Mouse (Mus musculus): ENCODE measurements around the gene Lsm8. TPM values are rescaled to one million over a fixed set of nuclear protein-coding genes. Genes with fewer than 3 reads are reported as not detected.
"Not testable (repeated sequence)": the region's sequence is repeated elsewhere in the genome, so short reads cannot be mapped to it uniquely, and the experiment has no call there.

Gene Lsm8
- total RNA-seq (2022), result 10 to 100 TPM in 3 of 4 experiments, 1 to 10 TPM in 1; 7.6 to 12.3 (median 10.8) TPM

DNA sequence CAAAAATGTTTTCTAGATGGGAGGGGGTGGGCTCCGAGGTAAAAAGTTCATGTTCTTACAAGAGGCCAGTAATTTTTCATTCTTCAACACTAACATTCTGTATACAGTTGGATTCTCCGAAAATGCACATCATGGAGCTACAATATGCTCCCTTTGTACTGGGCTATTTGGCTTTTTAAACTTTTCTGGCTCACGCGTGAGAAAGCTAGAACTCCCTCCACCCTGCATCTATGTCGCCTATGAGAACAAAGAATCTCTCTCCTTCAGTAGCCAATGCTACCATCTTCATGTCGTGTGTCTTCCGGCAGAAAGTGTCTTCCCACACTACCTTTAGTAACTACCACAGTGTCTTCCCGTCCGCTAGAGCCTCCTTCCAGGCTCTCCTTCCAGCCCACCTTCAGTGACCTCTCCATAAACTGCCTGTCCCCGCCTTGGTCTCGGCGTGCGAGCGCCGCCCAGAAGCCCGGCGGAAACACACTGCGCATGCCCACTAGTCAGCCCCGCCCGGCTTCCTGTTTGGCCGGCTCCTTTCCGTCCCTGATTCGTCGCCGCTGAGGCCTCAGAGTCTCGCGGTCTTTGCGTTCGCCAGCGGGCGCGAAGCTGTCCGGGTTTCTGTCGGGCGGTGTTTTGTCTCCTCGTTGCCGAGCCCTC is at the start of gene Lsm8:
Gene Lsm8, plus strand, starts transcription at position 529 of the 651 bp plus-strand sequence.
- peak; percentile 92 to 95 for DNase-seq (ENCODE audit: low spot score in 2 of 2)

DNA sequence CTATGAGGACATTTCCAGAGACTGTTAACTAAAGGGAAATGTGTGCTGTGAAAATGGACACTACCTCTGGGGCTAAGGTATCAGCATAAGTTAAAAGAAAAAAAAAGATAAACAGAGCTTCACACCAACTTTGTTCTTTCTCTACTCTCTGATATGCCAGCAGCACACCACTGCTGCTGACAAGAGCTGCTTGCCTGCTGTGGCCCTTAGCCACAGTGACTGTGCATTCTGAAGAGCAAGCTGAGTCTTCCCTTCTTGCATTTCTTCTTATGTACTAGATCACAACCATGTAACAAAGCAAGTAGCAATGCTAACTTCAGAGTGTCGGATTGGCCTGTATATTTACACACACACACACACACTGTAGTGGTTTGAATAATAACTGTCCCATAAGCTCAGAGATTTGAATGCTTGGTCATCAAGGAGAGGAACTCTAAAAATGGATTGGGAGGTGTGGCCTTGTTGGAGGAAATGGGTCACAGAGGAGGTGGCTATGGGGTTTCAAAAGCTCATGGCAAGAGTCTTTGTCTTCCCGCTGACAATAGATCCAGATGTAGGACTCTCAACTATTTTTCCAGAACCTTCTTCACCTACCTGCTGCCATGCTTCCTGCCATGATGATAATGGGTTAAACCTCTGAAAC is 47.4 kb upstream of the Lsm8 start:
- no peak for DNase-seq (ENCODE audit: low spot score in 2 of 2)

- DNase-seq (ENCODE audit: low spot score in 2 of 2), result no peak
Observed at GRCm38 (mm10) chr6:18812623-18813022, 35.8 kb upstream of the Lsm8 start.

DNA sequence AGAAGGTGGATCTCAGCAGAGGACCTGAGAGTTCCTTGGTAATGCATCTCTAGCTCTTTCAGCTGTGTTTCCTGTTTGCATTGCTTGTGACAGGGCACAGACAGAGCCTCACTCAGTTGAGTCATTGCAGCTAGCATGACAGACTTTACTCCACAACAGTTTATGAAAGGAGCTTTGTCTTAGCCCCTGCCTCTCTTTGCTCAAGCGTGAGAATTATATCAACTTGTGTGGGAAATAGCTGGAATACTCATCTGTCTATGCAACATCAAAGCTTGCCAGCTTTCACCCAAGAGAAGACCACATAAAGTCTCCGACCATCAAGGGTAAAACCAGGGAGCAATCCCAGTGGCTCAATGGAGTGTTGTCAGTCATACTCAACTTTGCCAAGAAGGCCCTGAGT is 32.8 kb upstream of the Lsm8 start:
- DNase-seq (ENCODE audit: low spot score in 2 of 2), result no peak

DNA sequence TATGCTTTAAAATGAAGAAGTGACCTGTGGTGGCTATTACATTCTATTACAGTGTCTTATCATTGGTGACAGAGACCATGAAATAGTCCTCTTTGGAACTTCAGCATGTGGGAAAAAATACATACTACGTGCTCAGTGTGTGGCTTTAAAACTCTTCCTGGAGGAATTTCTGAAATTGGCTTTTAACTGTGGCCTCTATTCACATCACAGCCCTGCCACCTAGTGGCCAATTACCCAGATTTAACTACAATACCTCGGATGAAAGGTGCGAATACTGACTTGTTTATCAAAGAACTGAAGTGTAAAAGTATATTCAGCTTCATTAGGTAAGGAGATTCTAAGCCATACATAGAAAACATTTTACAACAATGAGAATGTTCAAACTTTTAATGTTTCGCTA is 29.0 kb upstream of the Lsm8 start:
- no peak for DNase-seq (ENCODE audit: low spot score in 2 of 2)

DNA sequence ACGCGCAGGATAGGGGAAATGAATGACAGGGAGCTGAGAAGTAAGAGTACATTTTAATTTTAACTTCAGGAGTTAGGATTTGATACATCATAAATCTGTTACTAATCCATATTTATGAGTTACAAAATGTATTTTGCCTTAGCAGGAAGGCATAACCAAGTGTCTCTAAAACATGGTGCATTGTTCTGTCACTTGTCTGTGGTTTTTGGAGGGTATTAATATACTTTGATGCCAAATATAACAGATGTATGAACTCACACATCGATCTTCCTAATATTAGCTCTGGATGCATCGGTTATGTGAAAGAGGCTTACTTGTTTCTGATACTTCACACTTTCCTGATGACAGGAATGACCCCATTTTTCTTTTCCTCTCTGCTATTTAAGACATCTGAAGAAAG is 28.1 kb upstream of the Lsm8 start:
- DNase-seq (ENCODE audit: low spot score in 2 of 2), result no peak

DNA sequence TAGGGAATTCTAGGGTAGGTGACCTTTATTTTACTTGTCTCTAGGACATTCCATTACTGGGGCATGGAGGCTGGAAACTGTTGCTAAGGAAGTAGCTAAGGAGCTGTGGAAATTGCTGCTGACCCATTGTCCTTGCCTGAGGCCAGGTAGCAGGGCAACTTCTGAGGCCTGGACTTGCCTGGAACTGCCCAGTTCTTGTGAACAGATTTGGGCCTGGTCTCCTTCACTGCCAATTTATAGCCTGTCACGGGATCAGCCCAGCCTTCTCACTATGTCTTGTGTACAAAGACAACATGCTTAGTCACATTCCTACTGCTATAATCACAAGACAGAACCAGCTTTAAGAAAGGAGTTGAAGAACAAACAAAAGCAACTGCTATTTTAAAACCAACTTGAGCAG is 25.6 kb upstream of the Lsm8 start:
- no peak for DNase-seq (ENCODE audit: low spot score in 2 of 2)

- no peak for DNase-seq (ENCODE audit: low spot score in 2 of 2)
Observed at GRCm38 (mm10) chr6:18832958-18833357, 15.4 kb upstream of the Lsm8 start.

- DNase-seq (ENCODE audit: low spot score in 2 of 2), result not testable (repeated sequence)
Observed at GRCm38 (mm10) chr6:18844529-18844928, 3.9 kb upstream of the Lsm8 start.

DNA sequence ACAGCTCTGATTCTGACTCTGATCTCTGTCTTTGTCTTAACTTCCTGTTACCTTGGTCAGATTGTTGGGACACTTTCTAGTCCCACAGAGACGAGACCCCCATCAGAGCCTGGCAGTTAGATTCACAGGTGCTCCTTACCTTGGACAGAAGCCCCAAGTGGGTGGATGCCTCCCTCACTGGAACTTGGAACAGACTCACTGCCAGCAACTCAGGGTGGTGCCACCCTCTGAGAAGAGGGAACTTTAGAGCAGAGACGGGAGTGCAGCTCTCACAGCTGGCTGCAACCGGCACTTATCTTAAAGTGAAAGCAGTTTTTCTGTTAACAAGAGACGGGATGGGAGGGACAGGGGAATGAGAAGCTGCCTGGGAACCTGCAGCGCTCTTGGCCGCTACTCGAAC is 2.8 kb upstream of the Lsm8 start:
- DNase-seq (ENCODE audit: low spot score in 2 of 2), result not testable (repeated sequence)

DNA sequence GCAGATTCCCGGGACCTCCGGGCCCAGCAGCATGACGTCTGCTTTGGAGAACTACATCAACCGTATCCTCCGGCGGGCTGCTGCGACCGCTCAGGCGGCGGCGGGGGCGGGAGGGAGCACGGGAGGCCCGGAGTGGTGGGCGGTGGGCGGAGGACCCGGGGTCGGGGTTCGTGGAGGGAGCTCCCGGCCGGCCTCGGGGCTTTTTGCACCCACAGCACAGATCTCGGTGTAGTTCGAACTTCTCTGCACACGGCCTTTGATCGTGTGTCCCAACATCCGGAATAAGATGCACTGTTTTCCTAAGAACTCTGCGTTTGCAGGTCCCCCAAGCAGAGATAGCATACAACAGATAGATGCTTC is 303 bp downstream of the Lsm8 start:
- DNase-seq (ENCODE audit: low spot score in 2 of 2), result no peak

DNA sequence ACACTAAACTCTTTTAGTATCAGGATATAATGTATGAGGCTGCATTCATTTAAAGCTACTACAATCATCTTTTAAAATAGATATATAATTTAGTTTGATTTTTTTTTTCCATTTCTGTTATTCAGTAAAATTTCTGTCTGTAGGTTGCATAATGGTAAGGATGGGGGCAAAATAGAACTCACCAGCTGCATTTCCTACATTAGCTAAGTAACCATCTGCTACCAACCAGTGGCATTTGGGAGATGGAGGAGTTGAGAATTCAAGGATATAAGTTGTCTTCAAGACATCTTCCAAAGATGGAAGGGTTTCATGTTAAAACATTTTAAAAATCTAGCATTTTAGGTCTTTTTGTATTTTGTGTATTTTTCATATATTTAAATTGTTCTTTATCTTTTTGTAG is 6.9 kb downstream of the Lsm8 start:
- DNase-seq (ENCODE audit: low spot score in 2 of 2), result no peak

GRCm38 (mm10) chr6:18856487-18857078 is 8.2 kb downstream of the Lsm8 start:
- no peak for DNase-seq (ENCODE audit: low spot score in 2 of 2)

GRCm38 (mm10) chr6:18866018-18866417 is 17.6 kb downstream of the Lsm8 start, which contains the start of gene Ankrd7:
Gene Ankrd7, plus strand, starts transcription at chr6:18866318.
- DNase-seq (ENCODE audit: low spot score in 2 of 2), result no peak

DNA sequence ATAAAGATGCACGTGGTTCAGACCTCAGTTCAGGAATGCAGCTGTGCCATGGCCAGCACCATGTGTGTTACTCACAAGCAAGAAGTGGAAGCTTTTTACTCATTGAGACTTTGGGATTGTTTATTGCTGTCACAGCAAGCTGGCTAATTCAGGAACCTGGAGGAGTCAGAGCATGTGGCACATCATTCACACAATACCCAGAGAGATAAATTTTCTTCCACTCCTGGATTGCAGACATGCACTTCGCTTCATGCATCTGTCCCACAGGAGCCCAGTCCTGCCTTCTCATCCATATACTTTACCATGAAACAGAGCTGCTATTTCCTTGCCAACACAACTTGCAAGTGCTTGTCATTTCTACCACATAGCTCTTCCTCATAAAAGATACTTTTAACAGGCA is 40.7 kb downstream of the Lsm8 start:
- no peak for DNase-seq (ENCODE audit: low spot score in 2 of 2)

DNA sequence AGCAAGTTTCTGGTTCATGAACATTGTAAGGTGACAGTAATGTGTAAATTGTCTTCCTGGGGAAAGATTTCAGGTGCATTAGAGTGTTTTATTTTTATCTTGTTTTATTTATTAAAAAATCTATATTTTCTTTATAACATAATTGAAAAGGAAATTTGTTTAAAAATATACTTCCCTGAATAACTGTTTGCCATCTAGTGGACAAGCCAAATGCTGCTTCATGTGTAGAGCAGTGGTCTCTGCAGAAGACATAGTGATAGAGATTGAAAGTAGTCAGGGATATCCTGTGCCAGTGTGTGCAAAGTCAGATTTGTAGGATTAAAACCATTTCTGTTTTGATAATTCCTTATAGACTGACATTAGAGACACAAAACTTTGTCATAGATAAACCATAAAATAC is 45.8 kb downstream of the Lsm8 start:
- DNase-seq (ENCODE audit: low spot score in 2 of 2), result no peak

Other genes with a start within 250 kb of the Lsm8 start
- gene Ankrd7, start 17.7 kb downstream of the Lsm8 start, total RNA-seq (2022), result not detected